Mouse (Mus musculus) MEL (cell line): ENCODE data around the gene B3gntl1. TPM values are rescaled to one million over a fixed set of nuclear protein-coding genes. Genes with fewer than 3 reads are reported as not detected.

Experiments
- DNase-seq: peaks from one replicate; pipeline ENCODE4 v3.0.0; 2011; ENCODE audit warnings: low read depth, low spot score
- H3K27ac ChIP-seq: 2 replicates; pipeline ENCODE4 v1.5.1; 2012; ENCODE audit warnings: low read depth, mild to moderate bottlenecking, control low read depth, low read length, moderate library complexity; ENCODE audit not compliant: control insufficient read depth
- H3K27me3 ChIP-seq, 2 experiments: fragments of 150-350 bp in 1 of 2; sonication (generic) in 1 of 2; 2 replicates each; pipeline ENCODE4 v1.6.1; 2012; ENCODE audit warnings: low read length in 2 of 2, mild to moderate bottlenecking in 2 of 2, improper control_type of control experiment in 1 of 2, moderate library complexity in 1 of 2; ENCODE audit not compliant: insufficient read depth in 2 of 2, control insufficient read depth in 1 of 2
- H3K36me3 ChIP-seq, 2 experiments: 2 replicates each; pipeline ENCODE4 v1.6.1; 2012 to 2014; ENCODE audit warnings: low read length in 2 of 2, improper control_type of control experiment in 1 of 2, inconsistent platforms in 1 of 2, mild to moderate bottlenecking in 1 of 2; ENCODE audit not compliant: insufficient read depth in 2 of 2, control insufficient read depth in 1 of 2
- H3K4me1 ChIP-seq, 2 experiments: fragments of 150-350 bp in 1 of 2; sonication (generic) in 1 of 2; 2 replicates each; pipeline ENCODE4 v1.6.1; 2012; ENCODE audit warnings: low read length in 2 of 2, improper control_type of control experiment in 1 of 2, mild to moderate bottlenecking in 1 of 2; ENCODE audit not compliant: insufficient read depth in 2 of 2, control insufficient read depth in 1 of 2
- H3K4me3 ChIP-seq, 2 experiments: fragments of 150-350 bp in 1 of 2; sonication (generic) in 1 of 2; 2 replicates each; pipeline ENCODE4 v1.5.1; 2012; ENCODE audit warnings: low read depth in 2 of 2, low read length in 2 of 2, mild to moderate bottlenecking in 2 of 2, moderate library complexity in 2 of 2, control low read depth in 1 of 2, improper control_type of control experiment in 1 of 2; ENCODE audit not compliant: control insufficient read depth in 1 of 2, insufficient read depth in 1 of 2
- H3K79me2 ChIP-seq: 2 replicates; pipeline ENCODE4 v1.6.1; 2012; ENCODE audit warnings: mild to moderate bottlenecking, low read length, moderate library complexity; ENCODE audit not compliant: control insufficient read depth, poor library complexity, insufficient read depth
- H3K9ac ChIP-seq: 2 replicates; pipeline ENCODE4 v1.6.1; 2012; ENCODE audit warnings: low read depth, mild to moderate bottlenecking, control low read depth, low read length, moderate library complexity; ENCODE audit not compliant: control insufficient read depth, poor library complexity, severe bottlenecking
- H3K9me3 ChIP-seq: fragments of 150-350 bp; sonication (generic); replicated peaks from 2 replicates; pipeline ENCODE4 v1.6.1; 2012; ENCODE audit warnings: mild to moderate bottlenecking, low read length, improper control_type of control experiment, moderate library complexity; ENCODE audit not compliant: insufficient read depth
- BHLHE40 ChIP-seq: IDR thresholded peaks from 2 replicates; pipeline ENCODE4 v1.6.1; 2012; ENCODE audit warnings: low read depth, mild to moderate bottlenecking, inconsistent platforms, low read length, improper control_type of control experiment, borderline replicate concordance
- CHD1 ChIP-seq: IDR thresholded peaks from 2 replicates; pipeline ENCODE4 v1.6.1; 2012; ENCODE audit warnings: low read depth, mild to moderate bottlenecking, inconsistent platforms, low read length, improper control_type of control experiment
- CTCF ChIP-seq, 3 experiments: IDR thresholded peaks in 2 of 3; conservative IDR thresholded peaks in 1 of 3; 2 replicates each; pipeline ENCODE4 v1.5.1; 2011 to 2012; ENCODE audit warnings: low read length in 3 of 3, low read depth in 2 of 3, mild to moderate bottlenecking in 2 of 3, improper control_type of control experiment in 1 of 3, inconsistent platforms in 1 of 3, mixed read lengths in 1 of 3, moderate library complexity in 1 of 3; ENCODE audit not compliant: control insufficient read depth in 1 of 3, insufficient read depth in 1 of 3, poor library complexity in 1 of 3, severe bottlenecking in 1 of 3
- E2F4 ChIP-seq: IDR thresholded peaks from 2 replicates; pipeline ENCODE4 v1.6.1; 2011; ENCODE audit warnings: low read depth, low read length, improper control_type of control experiment, borderline replicate concordance
- ETS1 ChIP-seq: IDR thresholded peaks from 2 replicates; pipeline ENCODE4 v1.6.1; 2012; ENCODE audit warnings: low read depth, mild to moderate bottlenecking, inconsistent platforms, low read length, improper control_type of control experiment, moderate library complexity
- GABPA ChIP-seq: IDR thresholded peaks from 2 replicates; pipeline ENCODE4 v1.6.1; 2012; ENCODE audit warnings: low read depth, mild to moderate bottlenecking, inconsistent platforms, low read length, improper control_type of control experiment, moderate library complexity
- KAT2A ChIP-seq: conservative IDR thresholded peaks from 2 replicates; pipeline ENCODE4 v1.6.1; 2012; ENCODE audit warnings: low read depth, low read length, improper control_type of control experiment, inconsistent platforms
- MAFK ChIP-seq: IDR thresholded peaks from 2 replicates; pipeline ENCODE4 v1.6.1; 2011; ENCODE audit warnings: low read depth, mild to moderate bottlenecking, low read length, improper control_type of control experiment, borderline replicate concordance
- MAX ChIP-seq: IDR thresholded peaks from 2 replicates; pipeline ENCODE4 v1.6.1; 2011; ENCODE audit warnings: low read length, improper control_type of control experiment
- MEF2A ChIP-seq: IDR thresholded peaks from 2 replicates; pipeline ENCODE4 v1.6.1; 2014; ENCODE audit warnings: low read depth, mild to moderate bottlenecking, inconsistent platforms, low read length, improper control_type of control experiment; ENCODE audit not compliant: poor library complexity, insufficient replicate concordance, severe bottlenecking; ENCODE audit errors: extremely low read depth
- MXI1 ChIP-seq: IDR thresholded peaks from 2 replicates; pipeline ENCODE4 v1.6.1; 2011; ENCODE audit warnings: mild to moderate bottlenecking, low read depth, low read length, improper control_type of control experiment
- MYB ChIP-seq: IDR thresholded peaks from 2 replicates; pipeline ENCODE4 v1.6.1; 2011; ENCODE audit warnings: mild to moderate bottlenecking, low read depth, low read length, improper control_type of control experiment
- NELFE ChIP-seq: IDR thresholded peaks from 2 replicates; pipeline ENCODE4 v1.6.1; 2011; ENCODE audit warnings: low read depth, low read length, improper control_type of control experiment
- POLR2AphosphoS2 ChIP-seq: IDR thresholded peaks from 2 replicates; pipeline ENCODE4 v1.6.1; 2011; ENCODE audit warnings: low read length, improper control_type of control experiment
- POLR2AphosphoS5 ChIP-seq: IDR thresholded peaks from 2 replicates; pipeline ENCODE4 v1.6.1; 2012; ENCODE audit warnings: low read depth, borderline replicate concordance, mild to moderate bottlenecking, inconsistent platforms, low read length, moderate library complexity, mixed read lengths
- RAD21 ChIP-seq: IDR thresholded peaks from 2 replicates; pipeline ENCODE4 v1.6.1; 2011; ENCODE audit warnings: mild to moderate bottlenecking, low read depth, low read length, improper control_type of control experiment
- RCOR1 ChIP-seq: IDR thresholded peaks from 2 replicates; pipeline ENCODE4 v1.6.1; 2012; ENCODE audit warnings: low read depth, mild to moderate bottlenecking, inconsistent platforms, low read length, improper control_type of control experiment
- TBP ChIP-seq: IDR thresholded peaks from 2 replicates; pipeline ENCODE4 v1.8.0; 2011; ENCODE audit warnings: low read depth, low read length, improper control_type of control experiment
- USF1 ChIP-seq: IDR thresholded peaks from 2 replicates; pipeline ENCODE4 v1.6.1; 2014; ENCODE audit warnings: low read depth, mild to moderate bottlenecking, inconsistent platforms, low read length, improper control_type of control experiment, moderate library complexity
- USF2 ChIP-seq, 2 experiments: IDR thresholded peaks; 2 replicates each; pipeline ENCODE4 v1.6.1; 2011 to 2012; ENCODE audit warnings: improper control_type of control experiment in 2 of 2, low read length in 2 of 2, borderline replicate concordance in 1 of 2, inconsistent platforms in 1 of 2, low read depth in 1 of 2, mild to moderate bottlenecking in 1 of 2; ENCODE audit not compliant: insufficient read depth in 1 of 2
- ZC3H11A ChIP-seq: IDR thresholded peaks from 2 replicates; pipeline ENCODE4 v1.6.1; 2012; ENCODE audit warnings: low read depth, mild to moderate bottlenecking, inconsistent platforms, low read length, improper control_type of control experiment
- ZMIZ1 ChIP-seq: IDR thresholded peaks from 2 replicates; pipeline ENCODE4 v1.6.1; 2012; ENCODE audit warnings: low read depth, mild to moderate bottlenecking, inconsistent platforms, low read length, improper control_type of control experiment, moderate library complexity
- ZNF384 ChIP-seq: IDR thresholded peaks from 2 replicates; pipeline ENCODE4 v1.6.1; 2012; ENCODE audit warnings: low read depth, mild to moderate bottlenecking, inconsistent platforms, low read length, improper control_type of control experiment
- polyA plus RNA-seq, 2 experiments: library from polyadenylated mRNA; stranded (reverse) in 1 of 2; unstranded in 1 of 2; fragments of >175 nt in 1 of 2; fragments of >200 nt in 1 of 2; gene quantifications; 2 replicates each; pipeline versions ENCODE4 v1.2.1 to v1.2.4; 2012; ENCODE audit warnings: low replicate concordance in 2 of 2, low read depth in 1 of 2; ENCODE audit not compliant: insufficient read length in 2 of 2, insufficient read depth in 1 of 2, missing spikeins in 1 of 2
- total RNA-seq: library from RNA; depleted of rRNA; stranded (reverse); fragments of 300-350 nt; gene quantifications from 2 replicates; pipeline ENCODE4 v1.2.3, GENCODE M21; 2012

B3gntl1 gene
- total and polyA plus RNA-seq, 3 experiments: 4.7 to 5.6 TPM; not detected in 1

DNA sequence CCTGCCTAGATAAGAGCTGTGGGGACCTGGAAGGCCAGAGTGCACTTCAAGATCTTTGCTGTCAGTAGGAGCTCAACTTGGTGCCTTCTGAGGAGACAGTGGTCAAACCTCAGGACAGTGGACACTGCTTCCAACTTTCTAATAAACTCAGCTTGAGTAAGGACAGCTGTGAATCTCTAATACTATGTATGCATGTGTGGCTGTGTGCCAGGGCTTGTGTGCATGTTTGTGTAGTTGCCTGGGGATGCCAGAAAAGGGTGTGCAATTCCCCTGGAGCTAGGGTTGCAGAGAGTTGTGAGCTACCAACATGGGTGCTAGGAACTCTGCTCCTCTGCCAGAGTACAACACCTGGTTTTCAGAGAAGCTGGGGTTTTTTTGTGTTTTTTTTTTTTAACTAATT lies 62.0 kb downstream of the B3gntl1 start:
- TF ChIP-seq TBP (no peak), ZC3H11A (no peak), E2F4 (no peak), MEF2A (no peak), RAD21 (no peak), ZMIZ1 (no peak), MXI1 (no peak), ETS1 (no peak), MYB (no peak), BHLHE40 (no peak), RCOR1 (no peak), NELFE (no peak), MAFK (no peak)
- TF ChIP-seq, all 39 proteins: peak for 0
- no peaks in the 10 kb centered on the region for H3K79me2 ChIP-seq
- H3K27ac ChIP-seq: no peak overlapping the region
- no peak overlapping the region for H3K4me3 ChIP-seq
- H3K4me1 ChIP-seq: no peaks in the 10 kb centered on the region
- H3K9ac ChIP-seq: no peak overlapping the region
- H3K27me3 ChIP-seq: no peaks in the 10 kb centered on the region
- no peak for DNase-seq
- no peaks in the 10 kb centered on the region for H3K9me3 ChIP-seq
- peaks cover 0 to 17% of the 10 kb centered on the region in 2 experiments; a peak in 2 of 4 replicates for H3K36me3 ChIP-seq

DNA sequence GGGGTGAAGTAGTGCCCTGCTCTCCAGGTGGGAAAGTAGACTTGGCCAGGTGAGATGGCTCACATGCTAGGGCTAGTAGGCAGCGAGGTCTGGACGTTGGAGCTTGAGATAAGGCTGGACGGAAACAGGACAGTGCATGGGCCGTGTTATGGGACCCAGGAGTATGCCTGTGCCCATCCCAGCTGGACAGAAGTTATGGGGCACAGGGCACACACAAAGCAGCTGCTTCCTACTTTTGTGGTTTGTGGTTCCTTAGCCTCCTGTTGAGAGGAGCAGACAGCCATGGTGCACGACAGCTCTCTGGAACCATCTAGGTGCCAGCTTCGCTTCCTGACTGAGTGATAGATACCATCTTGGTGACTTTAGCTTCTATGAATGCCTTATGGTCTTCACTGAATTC lies 67.3 kb downstream of the B3gntl1 start:
- Histone ChIP-seq H3K4me3 (no peak overlapping the region), H3K9ac (no peak overlapping the region), H3K27ac (no peak overlapping the region), H3K4me1 (no peaks in the 10 kb centered on the region), H3K36me3 (peaks cover 0 to 9% of the 10 kb centered on the region in 2 experiments; a peak in 2 of 4 replicates), H3K79me2 (no peaks in the 10 kb centered on the region)
- DNase-seq: no peak
- no peak for TF ChIP-seq CTCF (IDR thresholded peaks at IDR 0.05 in 2 of 3, conservative IDR thresholded peaks at IDR 0.05 in 1 of 3; ENCODE audit: control insufficient read depth in 1 of 3, insufficient read depth in 1 of 3, low read depth in 2 of 3, low read length in 3 of 3, poor library complexity in 1 of 3, severe bottlenecking in 1 of 3)
- TF ChIP-seq POLR2AphosphoS5: no peak
- TF ChIP-seq MXI1: no peak
- no peak for TF ChIP-seq USF1
- TF ChIP-seq TBP: no peak
- TF ChIP-seq CHD1: no peak
- TF ChIP-seq MAX: no peak
- TF ChIP-seq ZC3H11A: no peak
- no peak for TF ChIP-seq GABPA
- no peak for TF ChIP-seq POLR2AphosphoS2
- no peak for TF ChIP-seq USF2 (IDR thresholded peaks at IDR 0.05; ENCODE audit: borderline replicate concordance in 1 of 2, insufficient read depth in 1 of 2, low read depth in 1 of 2, low read length in 2 of 2)
- no peak for TF ChIP-seq ZNF384
- no peak for TF ChIP-seq KAT2A
- TF ChIP-seq, all 39 proteins: peak for 0
- H3K27me3 ChIP-seq: no peaks in the 10 kb centered on the region
- H3K9me3 ChIP-seq: no peaks in the 10 kb centered on the region
